Mouse (Mus musculus) cerebellum, adult 9-10 months (tissue): Measurements from ENCODE around the gene Fli1.

Experiments used
- DNase-seq: peaks from one replicate; pipeline ENCODE4 v3.0.0; 2022

Gene Fli1

DNA sequence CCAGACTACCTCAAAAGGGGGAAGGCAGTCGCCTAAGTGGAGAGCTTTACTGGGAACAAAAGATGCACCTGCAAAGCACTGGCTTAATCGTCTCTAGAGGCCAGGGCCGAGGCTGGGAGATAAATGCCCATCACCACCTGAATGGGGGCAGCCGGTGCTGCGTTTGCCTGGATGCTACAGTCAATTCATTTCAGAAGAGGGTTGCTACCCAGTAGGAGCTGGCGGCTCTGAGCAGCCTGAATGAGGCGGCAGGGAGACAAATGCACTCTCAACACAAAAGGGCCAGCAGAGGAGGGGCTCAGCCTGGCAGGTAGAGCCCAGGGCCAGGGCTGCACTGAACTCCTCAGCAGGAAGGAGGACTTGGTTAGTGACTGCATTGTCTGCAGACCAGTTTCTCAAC is 92.5 kb downstream of the Fli1 start:
- DNase-seq: no peak

DNA sequence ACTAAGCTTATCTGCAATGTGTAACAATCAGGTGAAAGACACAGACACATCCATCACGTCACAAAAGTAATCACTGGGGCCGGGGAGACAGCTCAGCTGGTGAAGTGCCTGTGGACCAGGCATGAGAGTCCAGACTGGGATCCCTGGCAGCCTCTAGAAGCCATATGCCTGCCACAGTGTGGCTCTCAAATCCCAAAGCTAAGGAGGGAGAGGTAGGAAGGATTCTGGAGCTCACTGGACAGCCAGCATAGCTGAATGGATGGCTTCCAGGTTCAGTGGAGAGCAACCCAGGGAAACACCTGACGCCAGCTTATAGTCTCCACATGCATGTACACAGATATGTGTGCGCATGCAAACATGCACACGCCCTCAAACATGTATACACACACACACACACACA is 93.9 kb downstream of the Fli1 start:
- no peak for DNase-seq

DNA sequence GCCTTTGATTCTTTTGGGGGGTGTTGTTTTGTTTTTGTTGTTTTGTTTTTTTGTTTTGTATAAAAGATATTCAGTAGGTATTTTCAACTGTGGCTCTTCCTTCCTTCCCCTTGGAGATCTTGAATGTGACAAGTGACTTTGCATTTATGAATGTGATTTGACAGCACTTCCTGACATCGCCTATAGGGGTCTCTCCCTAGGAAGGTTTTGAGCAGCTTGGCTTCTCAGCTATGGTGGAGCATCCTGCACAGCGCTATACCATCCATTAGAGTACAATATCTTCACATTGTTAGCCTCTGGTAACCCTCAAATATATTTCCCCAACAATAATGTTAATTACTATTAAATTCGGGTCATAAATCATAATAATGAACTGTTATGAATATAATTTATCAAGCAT is 96.9 kb downstream of the Fli1 start:
- no peak for DNase-seq

DNA sequence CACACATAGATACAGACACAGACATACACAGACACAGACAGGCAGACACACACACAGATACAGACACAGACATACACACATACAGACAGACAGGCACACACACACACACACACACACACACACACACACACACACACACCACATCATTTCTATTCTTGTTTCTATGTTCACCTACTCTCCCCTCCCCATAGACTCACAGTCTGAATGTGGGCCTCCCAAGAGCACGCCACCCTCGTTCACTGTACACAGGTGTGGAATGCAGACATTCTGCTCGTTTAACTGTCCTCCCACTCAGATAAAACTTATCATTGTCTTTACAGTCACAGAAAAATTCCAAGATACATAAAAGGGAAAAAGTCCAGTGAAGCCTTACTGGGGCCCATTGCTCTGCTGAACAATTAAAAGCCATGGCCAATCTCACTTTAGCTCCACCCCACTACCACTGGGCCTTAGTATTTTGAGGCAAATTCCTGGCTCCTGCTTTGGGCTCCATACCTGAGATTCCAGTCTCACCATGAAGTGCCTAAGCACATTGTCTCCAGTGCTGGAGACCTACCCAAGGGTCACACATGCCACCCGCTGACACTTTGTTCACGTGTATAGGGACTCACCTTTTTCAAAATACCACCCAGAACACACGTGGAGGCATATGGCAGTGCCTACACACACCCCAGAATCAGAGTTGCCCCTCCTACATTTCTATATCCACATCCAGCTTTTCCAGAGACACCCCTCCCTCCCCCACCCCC is 98.0 kb downstream of the Fli1 start:
- DNase-seq: no peak

DNA sequence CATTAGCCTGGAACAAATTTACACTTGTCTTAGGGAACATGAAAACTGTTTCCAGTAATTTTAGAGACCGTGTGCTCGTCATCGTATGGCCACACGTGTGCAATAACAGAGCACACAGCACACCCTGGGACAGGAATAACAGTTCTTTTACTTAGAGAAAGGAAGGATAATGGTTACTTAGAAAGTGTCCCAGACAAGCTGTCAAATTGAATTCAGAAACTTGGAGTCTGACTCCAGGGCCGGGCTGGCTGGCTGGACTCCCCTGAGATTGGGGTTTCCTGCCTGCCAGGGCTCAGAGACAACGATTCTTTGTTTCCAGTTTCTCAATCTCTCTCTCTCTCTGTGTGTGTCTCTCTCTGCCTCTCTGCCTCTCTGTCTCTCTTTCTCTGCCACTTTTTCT is 98.8 kb downstream of the Fli1 start:
- no peak for DNase-seq

DNA sequence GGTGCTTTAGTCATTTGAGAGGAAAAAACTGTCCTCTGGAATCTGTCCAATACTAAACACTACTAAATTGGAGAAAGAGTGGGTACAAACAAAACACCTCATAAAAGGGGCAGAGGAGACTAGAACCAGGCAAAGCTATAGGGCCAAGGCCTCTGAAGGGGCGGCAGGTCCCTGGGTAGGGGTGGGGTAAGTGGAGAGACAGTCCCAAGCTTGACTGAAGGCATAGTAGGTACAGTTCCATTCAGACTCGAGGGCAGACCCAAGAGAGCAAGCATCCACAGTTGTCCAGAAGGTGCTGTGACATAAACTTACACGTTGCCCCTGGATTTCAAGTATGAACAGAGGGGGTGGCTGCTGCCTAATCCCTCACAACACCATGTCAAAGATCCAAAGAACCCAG is 99.5 kb downstream of the Fli1 start:
- DNase-seq: no peak

DNA sequence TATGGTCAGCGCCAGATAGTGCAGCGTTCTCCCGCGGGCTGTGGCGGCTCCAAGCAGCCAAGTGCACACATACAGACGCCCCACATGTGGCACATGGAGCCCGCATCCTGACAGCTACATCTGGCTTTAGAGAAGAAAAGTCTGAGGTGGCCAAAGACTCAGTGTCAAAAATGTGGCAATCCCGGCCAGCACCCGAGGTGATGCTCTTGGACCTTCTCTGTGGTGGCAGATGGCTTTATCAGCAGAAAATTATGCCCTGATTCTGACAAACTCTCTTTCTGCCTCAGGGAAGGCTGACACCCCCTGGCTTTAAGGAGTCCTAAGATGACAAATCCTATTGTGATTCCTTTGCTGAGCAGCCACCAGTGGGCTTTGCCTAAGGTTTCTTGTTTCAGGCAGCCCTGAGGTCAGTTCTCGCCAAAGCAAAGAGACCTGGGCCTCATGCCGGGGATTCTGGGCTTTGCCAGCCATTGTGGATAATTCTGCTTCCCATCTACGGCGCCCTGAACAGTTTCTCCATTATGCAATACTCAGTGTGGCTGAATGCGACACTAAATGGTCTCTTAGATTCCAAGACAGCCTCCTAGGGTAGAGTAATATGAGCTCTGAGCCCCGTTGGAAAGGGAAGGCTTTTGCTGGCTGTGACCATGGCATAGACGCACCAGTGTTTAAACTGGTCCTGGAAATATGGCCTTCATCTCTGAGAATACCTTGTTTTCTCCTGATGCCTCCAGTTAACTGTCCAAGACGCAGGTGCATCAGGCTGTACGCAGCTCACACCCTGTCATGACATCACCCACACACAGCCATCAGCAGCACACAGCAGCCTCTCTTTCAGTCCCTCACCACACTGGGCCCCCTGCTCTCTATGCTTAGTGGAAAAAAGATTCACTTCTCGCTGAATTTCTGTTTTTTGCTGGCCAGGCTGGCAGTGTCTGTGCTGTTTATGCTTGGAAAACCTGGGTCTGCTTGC is 108.1 kb downstream of the Fli1 start:
- peak; percentile 2 for DNase-seq

DNA sequence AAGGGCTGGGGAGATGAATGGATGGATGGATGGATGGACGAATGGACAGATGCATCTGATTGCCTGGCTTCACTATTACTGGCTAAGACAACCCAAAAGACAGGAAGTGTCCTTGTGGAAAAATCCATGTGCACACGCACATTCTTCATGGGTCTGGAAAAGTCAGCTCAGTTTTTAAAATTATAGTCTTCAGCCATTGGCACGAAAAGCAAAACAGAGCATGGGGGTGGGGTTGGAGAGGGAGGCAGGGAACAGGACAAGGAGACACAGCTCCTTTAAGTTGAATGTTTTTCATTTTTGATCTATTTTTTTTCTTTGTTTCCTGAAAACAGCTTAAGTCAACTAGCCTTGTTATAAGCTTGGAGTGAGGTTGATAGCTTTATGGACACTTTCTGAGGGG is 111.6 kb downstream of the Fli1 start:
- DNase-seq: no peak

DNA sequence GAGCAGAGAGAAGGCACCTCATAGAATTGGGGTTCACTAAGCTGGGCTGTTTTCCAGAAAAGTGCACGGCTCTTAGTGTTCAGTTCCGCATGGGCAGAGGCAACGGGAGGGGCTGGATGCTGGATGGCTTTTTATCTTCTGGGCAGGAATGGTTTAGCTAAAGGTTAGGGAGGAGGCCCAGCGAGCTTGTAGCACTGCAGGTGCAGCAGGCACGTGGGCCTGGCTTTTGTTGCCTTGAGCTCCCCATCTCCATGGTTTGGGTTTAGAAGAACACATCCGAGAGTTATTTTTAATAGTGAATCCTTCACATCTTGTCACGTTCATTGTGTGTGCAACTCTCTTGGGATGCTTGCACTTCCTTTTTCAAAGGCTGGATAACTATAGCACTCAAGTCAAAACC is 117.3 kb downstream of the Fli1 start:
- DNase-seq: no peak

DNA sequence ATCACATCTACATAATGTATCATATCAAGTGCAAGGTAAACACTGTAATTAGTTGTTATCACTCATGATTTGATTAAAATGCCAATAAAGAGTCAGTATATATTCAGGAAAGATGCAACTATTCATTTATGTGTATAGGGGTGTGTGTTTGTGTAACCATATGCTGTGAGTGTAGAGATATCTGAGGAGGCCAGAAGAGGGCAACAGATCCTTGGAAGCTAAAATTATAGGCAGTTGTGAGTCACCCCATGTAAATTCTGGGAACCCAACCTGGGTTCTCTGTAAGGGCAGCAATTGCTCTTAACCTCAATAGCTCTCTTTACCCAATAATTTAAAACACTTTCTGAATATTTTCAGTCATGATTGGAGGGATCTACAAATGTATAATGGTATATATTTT is 122.0 kb downstream of the Fli1 start:
- DNase-seq: no peak

DNA sequence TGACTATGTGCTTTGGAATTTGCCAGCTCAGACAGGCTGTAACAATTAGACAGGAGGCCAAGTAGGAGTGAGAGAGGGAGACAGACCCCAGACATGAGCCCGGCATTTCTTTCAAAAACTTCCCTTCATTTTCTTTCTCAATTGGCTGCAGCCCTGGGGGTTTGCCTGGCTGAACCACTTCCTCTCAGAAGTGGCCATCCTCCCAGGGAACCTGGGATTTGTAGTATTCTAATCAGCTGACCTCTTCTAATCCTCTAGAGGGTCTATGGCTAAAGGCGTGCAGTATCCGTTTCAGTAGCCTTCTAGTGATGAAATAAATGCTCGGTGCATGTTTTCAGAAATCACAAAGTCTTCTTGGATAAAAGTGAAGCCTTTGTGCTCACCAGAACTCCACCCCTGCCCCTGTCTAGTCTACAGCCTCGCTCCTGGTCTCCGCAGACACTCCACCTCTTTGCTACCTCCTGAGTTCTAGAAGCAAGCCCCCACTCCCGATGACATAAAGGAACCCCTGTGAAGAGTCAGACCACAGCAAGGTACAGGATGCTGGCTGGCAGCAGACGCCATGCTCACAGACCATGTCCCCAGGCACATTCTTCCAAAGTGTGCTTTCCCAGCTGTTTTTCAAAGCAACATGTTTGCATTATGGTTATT is 125.1 kb downstream of the Fli1 start:
- no peak for DNase-seq

DNA sequence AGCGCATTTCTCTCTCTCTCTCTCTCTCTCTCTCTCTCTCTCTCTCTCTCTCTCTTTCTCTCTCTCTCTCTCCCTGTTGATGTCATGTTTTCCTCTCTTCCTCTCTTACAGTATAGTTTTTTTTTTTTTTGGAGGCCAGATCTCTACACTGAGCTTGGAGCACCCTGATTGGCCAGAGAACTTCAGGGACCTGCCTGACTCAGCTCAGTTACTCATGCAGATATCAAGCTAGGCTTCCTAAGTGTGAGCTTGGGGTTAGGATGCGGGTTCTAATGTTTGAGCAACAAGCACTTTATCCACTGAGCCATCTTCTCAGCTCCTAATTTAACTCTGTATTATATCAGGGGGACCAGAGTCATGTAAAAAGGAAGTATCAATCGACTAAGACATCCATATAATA is 126.7 kb downstream of the Fli1 start:
- no peak for DNase-seq

DNA sequence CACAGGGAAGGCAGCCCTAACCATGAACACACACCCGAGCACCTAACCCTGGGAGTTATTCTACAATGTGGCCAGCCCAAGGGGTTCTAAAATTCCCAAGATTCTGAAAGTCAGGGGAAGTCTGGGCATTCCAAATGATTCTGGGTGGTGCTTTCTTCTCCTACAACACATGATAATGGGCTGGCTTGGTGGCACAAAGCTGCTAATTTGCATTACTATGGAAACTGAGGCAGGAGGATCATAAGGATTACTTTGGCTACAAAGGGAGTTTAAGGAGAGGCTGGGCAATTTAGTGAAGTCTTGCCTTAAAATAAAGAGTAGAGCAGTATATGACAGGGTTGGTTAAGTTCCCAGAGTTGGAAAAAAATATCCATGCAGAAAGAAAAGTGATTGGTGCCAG is 127.7 kb downstream of the Fli1 start:
- DNase-seq: no peak

DNA sequence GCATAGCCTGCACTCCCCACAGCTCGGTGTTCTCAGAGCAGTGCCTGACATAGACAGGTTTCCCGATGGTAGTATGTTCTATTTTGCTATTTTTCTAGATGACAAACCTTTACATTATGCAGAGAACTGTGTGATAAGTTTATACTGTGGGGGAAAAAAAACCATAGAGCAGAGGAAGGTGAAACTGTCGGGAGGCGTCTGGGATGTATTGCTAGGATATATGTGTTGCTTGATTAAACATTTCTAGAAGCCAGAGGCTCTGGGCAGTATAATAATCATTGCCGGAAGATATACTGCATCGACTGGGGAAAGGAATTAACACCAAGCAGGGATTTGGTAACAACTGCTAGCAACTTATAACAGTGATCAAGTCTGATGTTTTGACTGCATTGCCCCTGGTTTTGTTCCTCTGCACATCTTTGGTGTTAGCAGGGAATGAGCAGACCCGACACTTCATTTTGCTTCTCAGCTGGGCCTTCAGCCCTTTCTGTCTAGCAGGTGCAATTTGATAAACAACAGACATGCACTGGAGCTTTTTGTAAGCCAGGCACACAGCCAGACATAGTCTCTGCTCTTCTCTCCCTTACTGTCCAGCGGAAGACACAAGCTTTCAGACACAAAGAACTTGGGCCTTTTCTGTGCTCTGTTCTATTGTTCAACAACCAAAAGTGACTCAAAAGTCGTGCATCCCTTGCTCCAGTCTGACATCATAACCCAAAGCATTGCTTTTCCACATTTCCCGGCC is 129.7 kb downstream of the Fli1 start:
- DNase-seq: no peak

DNA sequence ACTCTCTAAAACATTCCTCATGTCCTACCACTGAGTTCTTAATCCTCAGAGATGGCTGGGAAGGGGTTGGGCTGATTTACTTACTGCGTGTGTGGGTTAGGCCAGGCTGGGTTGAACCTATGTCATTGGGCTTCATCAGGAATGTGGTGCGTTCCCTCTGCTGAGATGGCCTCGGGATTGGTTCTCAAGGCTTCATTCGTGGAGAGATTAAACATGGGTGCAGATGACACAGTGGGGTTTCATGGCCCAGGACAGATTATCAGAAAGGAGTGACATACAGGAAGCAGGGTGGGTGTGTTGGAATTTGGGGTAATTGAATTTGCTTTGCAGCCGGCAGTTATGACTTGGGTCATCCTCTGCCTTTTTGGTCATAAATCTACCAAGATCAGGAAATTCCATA is 131.2 kb downstream of the Fli1 start:
- no peak for DNase-seq

DNA sequence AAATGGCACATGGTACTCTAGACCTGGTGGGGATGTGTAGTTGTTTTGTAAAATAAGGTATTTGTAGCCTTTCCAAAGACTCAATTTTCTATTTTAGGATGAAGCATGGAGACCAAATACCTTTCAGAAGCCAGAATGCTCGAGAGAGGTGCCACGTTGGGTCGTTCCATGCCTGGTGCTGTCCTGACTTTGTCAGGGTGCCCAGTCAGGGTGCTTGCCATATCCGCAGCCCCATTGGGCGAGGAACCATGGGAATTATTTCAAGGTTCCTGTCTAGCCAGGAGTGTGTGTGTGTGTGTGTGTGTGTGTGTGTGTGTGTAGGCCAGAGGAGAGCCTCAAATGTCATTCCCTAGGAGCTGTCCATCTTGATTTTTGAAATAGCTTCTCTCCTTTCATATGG is 132.0 kb downstream of the Fli1 start:
- no peak for DNase-seq

DNA sequence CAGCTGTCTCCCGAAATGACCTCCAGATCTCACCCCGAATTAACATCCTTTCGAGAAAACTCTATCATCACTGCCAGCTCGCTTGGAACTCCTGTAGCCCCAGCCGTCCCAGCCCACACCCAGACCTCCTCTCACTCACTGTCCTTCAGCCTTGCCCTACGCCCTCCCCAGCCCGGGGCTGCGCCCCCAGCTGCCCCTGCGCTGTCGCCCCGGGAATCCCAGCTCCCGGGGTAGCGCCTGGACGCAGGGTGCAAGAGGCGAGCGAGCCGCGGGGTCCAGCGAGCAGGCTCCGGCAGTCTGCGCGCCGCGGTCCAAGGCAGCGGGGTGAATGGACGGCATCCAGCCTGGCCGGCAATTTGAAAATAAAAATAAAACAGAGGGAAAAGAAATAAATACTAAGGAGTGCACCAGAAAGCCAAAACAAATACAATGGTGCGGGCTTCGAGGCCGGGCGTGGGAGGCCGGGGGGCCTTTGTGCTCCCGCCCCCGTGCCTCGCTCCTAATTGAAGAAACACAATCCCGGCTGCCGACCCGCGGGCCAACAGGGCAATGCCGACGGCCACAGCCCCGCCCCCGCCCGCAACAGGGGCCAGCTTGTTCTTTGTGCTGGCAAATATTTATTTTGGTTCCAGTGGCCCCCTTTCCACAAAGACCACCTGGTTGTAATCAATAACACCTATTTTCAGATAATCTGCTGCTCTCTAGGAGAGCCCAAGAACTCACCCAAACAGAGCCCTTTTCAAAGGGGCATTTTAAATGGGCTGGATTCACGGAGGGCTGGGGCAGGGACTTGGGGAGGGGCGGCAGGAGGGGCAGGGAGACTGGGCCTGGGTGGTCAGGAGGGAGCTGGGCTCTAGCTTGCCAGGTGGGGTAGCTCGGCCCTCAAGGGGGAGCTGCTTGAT is 133.3 kb downstream of the Fli1 start:
- no peak for DNase-seq

DNA sequence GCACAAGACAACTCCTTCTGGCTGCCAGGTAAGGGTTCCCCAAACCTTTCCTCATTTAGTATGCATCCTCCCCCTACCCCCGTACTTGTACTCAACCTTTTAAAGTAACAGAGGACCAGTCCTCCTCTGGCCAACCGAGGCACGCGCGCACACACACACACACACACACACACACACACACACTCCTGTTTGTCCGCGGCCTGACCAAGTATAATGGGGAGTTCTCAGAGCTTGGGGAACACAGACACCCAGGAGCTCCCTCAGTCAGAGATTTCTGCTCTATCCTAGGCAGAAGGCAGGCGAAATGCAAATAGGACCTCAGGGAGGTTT is 134.0 kb downstream of the Fli1 start:
- no peak for DNase-seq

DNA sequence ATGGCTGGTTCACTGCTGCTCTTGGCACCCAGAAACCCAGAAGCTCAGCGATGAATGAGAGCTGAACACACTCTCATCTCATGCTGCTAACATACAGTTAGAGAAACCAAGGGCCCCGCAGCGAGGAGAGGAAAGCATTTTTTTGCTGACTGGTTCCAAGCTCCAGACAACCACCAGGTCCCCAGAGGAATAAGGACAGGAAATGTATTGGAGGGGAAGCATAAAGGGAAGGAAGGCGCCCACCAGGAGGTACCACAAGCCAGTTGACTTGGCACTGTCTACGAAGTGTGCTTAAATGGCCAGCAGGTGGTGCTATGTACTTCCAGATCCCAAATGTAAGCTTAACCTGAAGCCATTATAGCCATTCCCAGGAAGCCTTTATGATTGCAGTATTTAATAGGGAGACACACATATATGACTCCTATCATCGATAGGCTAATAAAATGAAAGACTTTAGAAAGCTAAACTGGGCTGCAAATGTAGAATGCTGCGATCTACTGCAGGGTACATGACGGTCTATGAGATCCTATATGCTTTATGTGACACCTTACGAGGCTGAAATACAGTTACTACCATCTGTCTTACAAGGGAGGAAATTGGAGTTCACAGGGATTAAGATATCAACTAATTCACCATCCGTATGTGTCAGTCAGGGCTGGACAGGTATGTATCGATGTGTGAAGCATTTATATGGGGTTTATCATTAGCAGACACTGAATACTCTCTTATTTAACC is 137.3 kb downstream of the Fli1 start:
- DNase-seq: peak; percentile 51

DNA sequence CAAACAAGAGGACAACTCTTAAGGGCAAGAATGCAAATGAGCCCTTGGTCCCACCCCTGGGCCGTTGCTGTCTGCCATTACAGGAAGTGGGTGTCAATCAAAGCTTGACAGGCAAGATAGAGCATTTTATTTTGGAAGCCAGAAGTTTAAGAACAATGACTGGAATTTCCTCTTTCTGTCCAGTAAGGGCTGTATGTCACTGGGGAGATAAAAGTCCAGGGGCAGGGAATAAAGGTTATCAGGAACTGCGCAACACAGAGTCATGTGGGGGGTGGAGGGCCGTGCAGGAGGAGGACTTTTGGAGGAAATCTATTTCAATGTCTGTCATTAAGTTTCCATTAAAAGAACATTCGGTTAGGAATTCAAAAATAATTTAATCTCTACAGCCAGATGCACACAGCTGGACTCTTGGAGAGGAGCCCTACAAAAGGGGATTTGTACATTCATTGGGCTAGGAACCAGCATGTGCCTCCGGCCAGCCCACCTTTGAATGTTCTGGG is 141.9 kb downstream of the Fli1 start:
- no peak for DNase-seq

DNA sequence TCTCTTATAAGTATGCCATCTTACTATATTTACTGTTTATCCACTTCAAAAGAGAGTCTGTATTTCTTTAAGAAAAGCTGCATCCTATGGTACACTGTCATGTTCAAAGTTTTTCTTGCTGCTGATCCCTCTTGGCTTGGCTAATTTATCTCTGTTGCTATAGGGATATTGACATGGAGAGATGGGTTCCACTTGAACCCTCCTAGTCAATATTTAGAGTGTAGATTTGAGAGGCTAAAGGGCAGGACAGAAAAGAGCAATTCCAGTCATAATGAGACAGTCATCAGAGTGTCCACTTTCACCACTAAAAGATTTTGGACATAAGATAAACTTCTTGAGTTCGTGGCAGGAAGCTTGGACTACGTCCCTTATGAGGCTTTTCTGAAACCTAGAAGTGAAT is 142.4 kb downstream of the Fli1 start:
- no peak for DNase-seq
